Mouse (Mus musculus) heart, embryonic 15.5 days (tissue): ENCODE data around the gene Sae1. TPM values are rescaled to one million over a fixed set of nuclear protein-coding genes. Genes with fewer than 3 reads are reported as not detected.
"Not testable (repeated sequence)": the region's sequence is repeated elsewhere in the genome, so short reads cannot be mapped to it uniquely, and the experiment has no call there.

Experiments
- ATAC-seq: fragments of 200-750 bp; cut with Nextera tagmentation; replicated peaks from 2 replicates; pipeline ENCODE4 v1.8.0; 2017; ENCODE audit warnings: low read depth, moderate TSS enrichment; ENCODE audit not compliant: insufficient number of reproducible peaks, insufficient read depth, low FRiP score
- H3K27ac ChIP-seq: fragments of 300-500 bp; sonication (generic); 2 replicates; pipeline ENCODE4 v1.5.1; 2015; ENCODE audit warnings: mild to moderate bottlenecking, inconsistent platforms
- H3K27me3 ChIP-seq: fragments of 300-500 bp; sonication (generic); 2 replicates; pipeline ENCODE4 v1.6.1; 2015; ENCODE audit warnings: inconsistent platforms
- H3K36me3 ChIP-seq: fragments of 300-500 bp; sonication (generic); 2 replicates; pipeline ENCODE4 v1.6.1; 2015; ENCODE audit warnings: mild to moderate bottlenecking, inconsistent platforms
- H3K4me1 ChIP-seq: fragments of 300-500 bp; sonication (generic); replicated peaks from 2 replicates; pipeline ENCODE4 v1.6.1; 2015; ENCODE audit warnings: inconsistent platforms
- H3K4me2 ChIP-seq: fragments of 300-500 bp; sonication (generic); 2 replicates; pipeline ENCODE4 v1.6.1; 2015; ENCODE audit warnings: inconsistent platforms, mild to moderate bottlenecking, moderate library complexity
- H3K4me3 ChIP-seq: fragments of 300-500 bp; sonication (generic); 2 replicates; pipeline ENCODE4 v1.5.1; 2015; ENCODE audit warnings: mild to moderate bottlenecking, inconsistent platforms
- H3K9ac ChIP-seq: fragments of 300-500 bp; sonication (generic); 2 replicates; pipeline ENCODE4 v1.6.1; 2015; ENCODE audit warnings: mild to moderate bottlenecking, inconsistent platforms
- H3K9me3 ChIP-seq: fragments of 300-500 bp; sonication (generic); replicated peaks from 2 replicates; pipeline ENCODE4 v1.6.1; 2016; ENCODE audit warnings: inconsistent platforms
- WGBS: fragments of 180-500 bp; shearing (Covaris S2); methylation state at CpG from one replicate; pipeline ENCODE4 v1.1.7; 2015; ENCODE audit warnings: mixed read lengths; 5-methylcytosine and 5-hydroxymethylcytosine counted together
- polyA plus RNA-seq: library from polyadenylated mRNA; unstranded; fragments of >200 nt; fragmentation: Nextera tagmentation; extraction: Ambion mirVana; gene quantifications from 2 replicates; pipeline ENCODE4 v1.2.1, GENCODE M21; 2015

The Sae1 gene
- polyA plus RNA-seq, 1 experiment from 2014 or later, result 187 TPM

DNA sequence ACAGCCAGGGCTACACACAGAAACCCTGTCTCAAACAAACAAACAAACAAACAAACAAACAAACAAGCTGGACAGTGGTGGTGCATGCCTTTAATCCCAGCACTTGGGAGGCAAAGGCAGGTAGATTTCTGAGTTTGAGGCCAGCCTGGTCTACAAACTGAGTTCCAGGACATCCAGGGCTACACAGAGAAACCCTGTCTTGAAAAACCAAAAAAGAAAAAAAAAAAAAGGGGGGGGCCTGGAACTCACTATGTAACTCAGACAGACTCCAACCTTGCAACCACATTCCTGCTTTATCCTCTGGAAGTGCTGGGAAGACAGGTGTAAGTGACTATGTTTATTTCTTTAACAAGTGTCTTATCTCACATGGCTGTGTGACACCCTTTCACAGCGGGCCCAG lies 79.5 kb downstream of the Sae1 start, which contains the start of gene Bbc3:
Gene Bbc3 (plus strand): TSS at position 301 of the 400 bp plus-strand sequence.
- not testable (repeated sequence) for H3K27me3 ChIP-seq, H3K36me3 ChIP-seq, H3K9me3 ChIP-seq, ATAC-seq
- Histone ChIP-seq H3K27ac (peak within 1 kb of the TSS; percentile 99), H3K4me1 (peaks cover 49% of the 10 kb centered on the region), H3K9ac (peak within 1 kb of the TSS; percentile 55), H3K4me2 (peak within 1 kb of the TSS; percentile 87), H3K4me3 (peak within 1 kb of the TSS; percentile 95)
- WGBS, result 27% methylated on average over 1 of the region's 1 CpGs

DNA sequence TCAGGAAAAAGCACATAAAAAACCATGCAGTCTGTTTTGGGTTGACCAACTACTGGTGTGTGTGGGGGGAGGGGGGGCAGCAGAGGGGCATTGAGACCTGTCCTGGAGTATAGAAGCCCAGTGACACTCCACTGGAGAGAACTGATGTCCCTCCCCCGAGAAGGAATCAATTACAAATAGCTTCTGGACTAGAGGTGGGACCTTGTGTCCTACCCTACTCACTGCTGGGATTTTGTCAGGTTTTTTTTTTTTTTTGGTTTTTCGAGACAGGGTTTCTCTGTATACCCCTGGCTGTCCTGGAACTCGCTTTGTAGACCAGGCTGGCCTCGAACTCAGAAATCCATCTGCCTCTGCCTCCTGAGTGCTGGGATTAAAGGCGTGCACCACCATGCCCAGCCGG lies 80.5 kb downstream of the Sae1 start:
- not testable (repeated sequence) for H3K4me2 ChIP-seq, H3K36me3 ChIP-seq, ATAC-seq, H3K9ac ChIP-seq, H3K4me3 ChIP-seq, H3K9me3 ChIP-seq, H3K27me3 ChIP-seq, H3K27ac ChIP-seq
- 77% methylated on average over 6 of the region's 6 CpGs for WGBS
- peaks cover 39% of the 10 kb centered on the region for H3K4me1 ChIP-seq

DNA sequence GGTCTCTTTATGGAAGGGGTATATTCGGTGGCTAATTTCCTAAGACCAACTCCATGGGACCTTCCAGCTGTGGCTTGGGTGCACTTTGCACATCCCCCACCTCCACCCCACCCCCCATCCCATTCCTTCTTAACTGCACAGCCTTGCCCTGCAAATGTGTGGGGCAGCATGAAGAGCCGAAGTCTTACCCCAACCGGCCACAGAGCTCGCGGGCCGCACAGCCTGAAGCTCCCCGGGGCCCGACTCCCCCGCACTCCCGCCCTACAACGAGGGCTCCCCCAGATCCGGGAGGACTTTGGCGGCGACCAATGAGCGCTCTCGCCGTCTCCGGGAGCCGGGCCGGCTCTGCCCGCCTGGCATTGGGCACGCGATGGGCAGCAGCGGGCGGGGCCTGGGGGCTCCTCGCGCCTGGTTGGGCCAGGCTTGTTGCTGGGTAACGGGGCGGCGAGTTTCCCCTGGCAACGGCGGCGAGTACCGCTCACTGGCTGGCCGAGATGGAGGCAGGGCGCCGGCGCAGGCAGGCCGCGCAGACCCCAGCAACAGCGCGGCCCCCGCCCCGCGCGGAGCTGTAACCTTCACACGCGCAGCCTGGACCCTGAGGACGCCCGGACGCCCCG lies 88.1 kb downstream of the Sae1 start:
- peak overlapping the region; percentile 46 for H3K4me3 ChIP-seq
- peak; percentile 56 for ATAC-seq
- H3K9me3 ChIP-seq, result no peaks in the 10 kb centered on the region
- H3K9ac ChIP-seq, result peak overlapping the region; percentile 19; the same call in 1 of the 2 replicates
- H3K27ac ChIP-seq, result no peak overlapping the region
- H3K4me2 ChIP-seq, result peak overlapping the region; percentile 83
- H3K4me1 ChIP-seq, result peaks cover 35% of the 10 kb centered on the region
- WGBS, result under 1% methylated on average over 52 of the region's 52 CpGs
- H3K27me3 ChIP-seq, result no peaks in the 10 kb centered on the region
- no peaks in the 10 kb centered on the region for H3K36me3 ChIP-seq

DNA sequence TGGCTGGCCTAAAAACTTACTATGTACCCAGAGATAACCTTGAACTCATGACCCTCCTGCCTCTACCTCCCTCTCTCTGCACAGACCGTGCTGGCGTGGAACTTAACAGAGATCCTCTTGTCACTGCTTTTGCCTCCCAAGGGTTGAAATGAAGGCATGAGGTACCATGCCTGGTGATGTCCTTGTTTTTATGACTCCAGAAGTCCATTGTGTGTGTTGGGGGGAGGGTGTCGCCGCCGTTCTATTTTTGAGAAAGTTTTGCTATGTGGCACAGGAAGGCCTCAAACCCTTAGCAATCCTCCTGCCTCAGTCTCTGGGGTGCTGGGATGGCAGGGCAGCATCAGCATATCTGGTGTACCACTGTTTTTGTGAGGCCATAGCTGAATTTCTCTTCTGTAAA lies 88.7 kb downstream of the Sae1 start:
- H3K27me3 ChIP-seq, result no peaks in the 10 kb centered on the region
- WGBS, result 70% methylated on average over 5 of the region's 5 CpGs
- peaks cover 36% of the 10 kb centered on the region for H3K4me1 ChIP-seq
- H3K4me2 ChIP-seq, result peak overlapping the region; percentile 83
- no peak overlapping the region for H3K9ac ChIP-seq
- ATAC-seq, result no peak
- no peak overlapping the region for H3K27ac ChIP-seq
- no peaks in the 10 kb centered on the region for H3K36me3 ChIP-seq
- no peak overlapping the region; the same call in 1 of the 2 replicates for H3K4me3 ChIP-seq
- H3K9me3 ChIP-seq, result no peaks in the 10 kb centered on the region

DNA sequence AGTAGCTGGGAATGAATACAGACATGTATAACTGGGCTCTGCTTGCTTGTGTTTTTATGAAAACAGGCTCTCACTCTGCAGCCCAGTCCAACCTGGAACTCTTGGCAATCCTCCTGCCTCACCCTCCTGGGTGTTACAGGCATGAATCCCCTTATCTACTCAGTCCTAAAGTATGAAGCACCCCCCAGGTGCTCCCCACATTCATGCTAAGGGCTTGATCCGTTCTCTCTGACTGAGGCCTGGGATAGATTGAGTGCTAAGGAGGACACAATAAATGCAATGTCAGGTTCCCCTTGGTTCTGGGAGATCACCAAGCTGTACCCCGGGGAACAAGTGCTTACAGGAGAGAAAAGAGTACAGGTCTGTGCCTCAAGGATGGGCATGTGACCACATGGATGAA lies 90.0 kb downstream of the Sae1 start:
- Histone ChIP-seq H3K9ac (no peak overlapping the region), H3K9me3 (no peaks in the 10 kb centered on the region), H3K4me1 (peaks cover 36% of the 10 kb centered on the region), H3K4me2 (no peak overlapping the region), H3K27me3 (no peaks in the 10 kb centered on the region), H3K27ac (peak overlapping the region; percentile 80), H3K36me3 (no peaks in the 10 kb centered on the region), H3K4me3 (no peak overlapping the region)
- WGBS, result 50% methylated on average over 2 of the region's 2 CpGs
- no peak for ATAC-seq

DNA sequence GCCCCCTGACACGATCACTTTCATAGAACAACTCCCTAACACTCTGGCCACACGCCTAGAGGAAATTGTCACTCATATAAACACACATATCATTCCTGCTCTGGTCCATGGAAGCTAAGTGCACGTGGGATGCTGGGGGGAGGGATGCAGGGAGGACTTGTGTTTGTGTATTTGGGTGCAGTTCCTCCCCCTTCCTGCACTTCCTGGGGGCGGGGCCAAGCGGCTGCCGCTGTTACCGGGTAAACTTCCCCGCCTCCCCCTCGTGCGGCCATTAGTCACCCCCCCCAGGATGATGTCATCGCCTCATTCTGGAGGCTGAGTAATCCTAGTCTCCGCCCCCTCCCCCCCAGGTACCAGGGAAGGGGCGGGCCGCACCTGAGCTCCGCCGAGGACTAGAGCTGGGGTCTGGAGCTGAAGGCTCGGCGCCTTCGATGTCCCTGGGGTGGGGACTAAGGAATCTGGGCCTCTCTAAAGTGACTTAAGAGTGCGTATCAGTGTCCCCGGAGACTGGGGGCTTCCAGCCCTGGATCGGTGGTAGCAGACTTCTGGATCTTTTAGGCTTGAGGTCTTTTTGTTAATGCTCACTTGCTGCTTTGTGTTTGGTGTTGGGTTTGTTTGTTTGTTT lies 90.7 kb downstream of the Sae1 start:
- peak; percentile 29; the same call in 1 of the 2 replicates for ATAC-seq
- Histone ChIP-seq H3K4me3 (peak overlapping the region; percentile 40), H3K9ac (peak overlapping the region; percentile 16; the same call in 1 of the 2 replicates), H3K36me3 (no peaks in the 10 kb centered on the region), H3K9me3 (no peaks in the 10 kb centered on the region), H3K27ac (peak overlapping the region; percentile 80), H3K4me1 (peaks cover 36% of the 10 kb centered on the region), H3K27me3 (no peaks in the 10 kb centered on the region), H3K4me2 (peak overlapping the region; percentile 68)
- WGBS, result under 1% methylated on average over 22 of the region's 22 CpGs

DNA sequence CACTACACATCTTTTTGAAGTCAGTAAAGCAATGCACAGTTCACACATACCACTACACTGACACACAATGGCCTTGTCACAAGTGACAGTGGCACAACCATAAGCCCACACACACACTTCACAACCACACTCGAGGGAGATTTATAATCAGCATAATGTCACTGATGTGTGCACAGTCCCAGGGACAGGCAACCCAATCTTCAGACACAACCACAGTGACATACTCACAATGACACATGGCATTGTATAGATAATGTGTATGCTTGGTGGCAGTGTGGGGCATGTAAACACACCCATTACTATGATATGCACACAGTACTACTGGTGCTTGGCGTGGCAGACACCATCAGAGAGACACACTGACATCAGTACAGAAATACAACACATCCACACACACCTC lies 91.5 kb downstream of the Sae1 start:
- Histone ChIP-seq H3K27ac (peak overlapping the region; percentile 80), H3K27me3 (no peaks in the 10 kb centered on the region), H3K4me1 (peaks cover 36% of the 10 kb centered on the region), H3K4me2 (peak overlapping the region; percentile 73), H3K9me3 (no peaks in the 10 kb centered on the region), H3K9ac (no peak overlapping the region), H3K36me3 (no peaks in the 10 kb centered on the region), H3K4me3 (no peak overlapping the region)
- ATAC-seq, result no peak
- WGBS, result 34% methylated on average over 2 of the region's 2 CpGs

DNA sequence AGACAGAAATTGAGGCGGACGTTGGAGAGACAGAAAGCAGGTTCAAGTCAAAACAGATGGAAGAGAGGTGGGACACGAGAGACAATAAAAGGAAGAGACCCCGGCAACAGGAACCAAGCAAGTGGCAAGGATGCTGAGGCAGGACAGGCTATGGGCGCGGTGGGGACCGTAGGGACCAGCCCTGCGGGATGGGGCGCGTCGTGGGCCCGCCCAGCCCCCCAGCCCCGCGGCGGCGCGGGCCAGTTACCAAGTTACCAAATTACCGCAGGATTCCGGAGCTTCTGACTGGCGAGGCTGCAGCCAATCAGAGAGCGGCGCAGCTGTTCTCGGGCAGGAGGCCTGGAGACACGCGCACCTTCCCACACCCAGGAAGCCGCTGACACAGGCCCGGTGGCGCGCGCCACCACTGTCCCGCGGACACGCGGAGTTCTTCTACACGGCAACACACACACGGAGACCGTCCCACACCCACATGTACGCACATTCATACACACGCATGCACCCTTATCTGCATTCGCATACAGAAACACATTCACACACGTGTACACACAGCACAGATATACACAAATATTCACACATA lies 92.2 kb downstream of the Sae1 start:
- Histone ChIP-seq H3K36me3 (no peaks in the 10 kb centered on the region), H3K4me3 (peak overlapping the region; percentile 61), H3K27me3 (no peaks in the 10 kb centered on the region), H3K4me1 (peaks cover 36% of the 10 kb centered on the region), H3K4me2 (peak overlapping the region; percentile 73), H3K9me3 (no peaks in the 10 kb centered on the region), H3K9ac (peak overlapping the region; percentile 19), H3K27ac (peak overlapping the region; percentile 80)
- WGBS, result under 1% methylated on average over 41 of the region's 41 CpGs
- ATAC-seq, result peak; percentile 63

DNA sequence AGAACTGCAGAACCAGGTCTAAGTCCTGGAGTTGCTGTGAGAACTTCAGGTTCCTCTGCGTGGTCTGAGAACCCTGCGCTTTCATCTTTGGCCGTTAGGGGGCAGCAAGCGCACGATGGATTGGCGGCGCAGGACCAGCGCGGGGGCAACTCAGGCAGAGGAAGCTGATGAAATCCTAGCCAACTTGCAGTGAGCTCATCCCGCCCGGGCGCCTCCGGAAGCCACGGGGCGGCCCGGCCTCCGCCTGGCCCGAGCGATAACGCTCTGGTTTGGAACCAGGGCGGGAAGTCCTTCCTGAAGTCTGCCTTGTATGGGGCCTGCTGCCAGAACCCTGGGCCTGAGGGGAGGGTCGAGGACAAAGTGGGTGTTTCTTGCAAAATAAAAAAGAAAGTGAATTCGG lies 92.8 kb downstream of the Sae1 start:
- H3K9ac ChIP-seq, result peak overlapping the region; percentile 19
- no peaks in the 10 kb centered on the region for H3K36me3 ChIP-seq
- H3K4me2 ChIP-seq, result peak overlapping the region; percentile 73
- WGBS, result 0% methylated on average over 23 of the region's 23 CpGs
- H3K27me3 ChIP-seq, result no peaks in the 10 kb centered on the region
- H3K4me3 ChIP-seq, result peak overlapping the region; percentile 61
- peak; percentile 82 for ATAC-seq
- H3K9me3 ChIP-seq, result no peaks in the 10 kb centered on the region
- H3K4me1 ChIP-seq, result peaks cover 32% of the 10 kb centered on the region
- peak overlapping the region; percentile 80 for H3K27ac ChIP-seq

DNA sequence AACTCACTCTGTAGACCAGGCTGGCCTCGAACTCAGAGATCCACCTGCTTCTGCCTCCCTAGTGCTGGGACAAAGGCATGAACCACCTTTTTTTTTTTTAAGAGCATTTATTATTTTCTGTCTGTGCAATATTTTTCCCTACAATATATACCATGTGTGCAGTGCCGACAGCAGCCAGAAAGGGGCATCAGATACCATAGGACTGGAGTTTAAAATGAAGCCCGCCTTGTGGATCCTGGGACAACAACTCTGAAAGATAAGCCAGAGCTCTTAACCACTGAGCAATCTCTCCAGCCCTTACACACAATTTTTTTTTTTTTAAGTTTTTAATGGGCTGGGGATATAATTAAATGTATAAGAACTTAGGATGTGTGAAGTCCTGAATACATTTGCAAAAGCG lies 93.3 kb downstream of the Sae1 start:
- WGBS, result 27% methylated on average over 4 of the region's 4 CpGs
- Histone ChIP-seq H3K9ac (peak overlapping the region; percentile 19; the same call in 1 of the 2 replicates), H3K9me3 (no peaks in the 10 kb centered on the region), H3K36me3 (no peaks in the 10 kb centered on the region), H3K4me2 (peak overlapping the region; percentile 73), H3K4me1 (peaks cover 28% of the 10 kb centered on the region), H3K27ac (peak overlapping the region; percentile 80), H3K4me3 (peak overlapping the region; percentile 61), H3K27me3 (no peaks in the 10 kb centered on the region)
- ATAC-seq, result no peak

DNA sequence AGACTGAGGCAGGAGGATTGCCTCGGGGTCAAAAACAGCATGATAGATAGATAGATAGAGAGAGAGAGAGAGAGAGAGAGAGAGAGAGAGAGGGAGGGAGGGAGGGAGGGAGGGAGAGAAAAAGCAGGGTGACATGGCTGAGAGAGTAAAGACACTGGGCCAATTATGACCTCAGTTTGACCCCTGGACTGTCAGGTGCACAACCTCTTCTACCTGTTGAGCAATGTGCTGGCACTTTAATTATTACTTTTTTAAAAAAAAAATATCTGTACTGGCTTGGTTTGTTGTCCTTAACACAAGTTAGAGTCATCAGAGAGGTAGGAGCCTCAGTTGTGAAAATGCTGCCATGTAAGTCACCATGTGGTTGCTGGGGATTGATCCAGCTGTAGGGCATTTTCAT lies 99.8 kb downstream of the Sae1 start:
- 64% methylated on average over 1 of the region's 1 CpGs for WGBS
- Histone ChIP-seq H3K9ac (no peak overlapping the region), H3K4me1 (peaks cover 15% of the 10 kb centered on the region), H3K36me3 (peaks cover 13% of the 10 kb centered on the region; the same call in 1 of the 2 replicates), H3K9me3 (no peaks in the 10 kb centered on the region), H3K4me3 (no peak overlapping the region), H3K27me3 (no peaks in the 10 kb centered on the region), H3K4me2 (no peak overlapping the region), H3K27ac (no peak overlapping the region)
- ATAC-seq, result no peak
